Mouse (Mus musculus): Measurements from ENCODE around the gene Polrmt.
"Not testable (repeated sequence)": the region's sequence is repeated elsewhere in the genome, so short reads cannot be mapped to it uniquely, and the experiment has no call there.

The Polrmt gene

DNA sequence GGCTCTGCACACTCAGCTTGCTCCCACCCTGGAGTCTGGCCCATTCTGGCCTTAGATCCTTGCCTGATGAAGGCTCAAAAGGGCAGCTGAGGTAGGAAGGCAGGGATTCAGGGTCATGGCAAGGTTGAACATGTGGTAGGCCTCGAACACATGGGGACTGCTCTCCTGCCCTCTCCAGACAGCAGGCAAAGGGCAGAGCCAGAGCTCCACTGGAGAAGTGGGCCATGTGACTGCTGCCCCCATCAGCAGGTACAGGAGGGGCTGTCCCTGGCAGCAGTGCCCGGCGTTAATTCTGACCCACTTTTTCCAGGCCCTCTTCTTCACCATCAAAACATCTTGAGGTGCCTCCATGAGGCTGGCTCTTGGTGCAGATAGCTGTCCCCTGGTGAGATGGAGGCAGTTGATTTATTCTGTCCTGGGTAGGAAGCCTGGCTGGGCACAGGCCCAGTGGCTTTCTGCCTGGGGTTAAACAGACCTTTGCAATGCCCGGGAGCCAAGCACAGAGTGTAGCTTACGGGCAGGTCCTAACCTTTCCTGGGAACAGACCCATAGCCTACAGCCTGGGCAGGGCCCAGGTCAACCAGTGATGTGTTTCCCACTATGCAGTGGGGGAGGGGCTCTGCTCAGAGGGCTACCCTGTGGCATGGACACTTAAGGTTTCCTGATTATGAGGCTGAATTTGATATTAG is 39.8 kb downstream of the Polrmt start:
- DNase-seq, result peak in 1 of 2 experiments; percentile 65

DNA sequence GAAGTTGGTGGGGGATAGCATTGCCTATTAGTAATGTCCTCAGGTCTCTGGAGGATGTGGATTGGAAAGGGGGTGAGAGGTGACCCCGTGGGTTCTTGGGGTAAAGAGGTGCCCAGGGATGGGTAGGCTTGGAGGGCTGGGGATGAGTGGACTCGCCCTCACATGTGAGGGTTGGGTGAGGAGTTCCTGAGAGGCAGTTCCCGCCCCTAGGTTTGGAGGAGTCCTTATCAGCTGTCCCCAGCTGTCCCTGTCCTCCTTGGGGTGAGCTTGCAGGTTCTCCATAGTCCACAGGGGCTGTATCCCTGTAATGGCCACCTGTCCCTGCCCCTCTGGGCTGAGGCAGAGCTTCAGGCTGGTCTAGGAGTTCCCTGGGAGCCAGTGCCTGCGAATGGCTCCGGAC is 40.4 kb downstream of the Polrmt start:
- no peak for DNase-seq

DNA sequence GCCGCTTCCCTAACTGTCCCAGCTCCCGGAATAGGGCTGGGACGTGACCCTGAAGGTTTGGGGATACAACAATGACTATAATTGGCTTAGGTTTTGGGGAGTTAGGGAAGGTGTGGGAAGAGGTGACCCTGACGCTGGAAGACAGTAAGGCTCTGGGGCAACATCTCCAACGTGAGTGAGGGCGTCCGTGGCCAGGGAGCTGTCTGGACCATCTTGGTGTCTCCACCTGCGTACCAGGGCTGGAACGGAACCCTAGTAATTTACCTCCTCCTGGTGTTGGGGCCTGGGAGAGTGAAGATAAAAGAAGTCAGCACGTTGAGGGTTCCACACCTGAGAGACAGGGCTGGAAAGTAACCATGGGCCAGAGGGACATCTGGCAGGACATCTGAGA is 41.4 kb downstream of the Polrmt start:
- DNase-seq, result no peak

DNA sequence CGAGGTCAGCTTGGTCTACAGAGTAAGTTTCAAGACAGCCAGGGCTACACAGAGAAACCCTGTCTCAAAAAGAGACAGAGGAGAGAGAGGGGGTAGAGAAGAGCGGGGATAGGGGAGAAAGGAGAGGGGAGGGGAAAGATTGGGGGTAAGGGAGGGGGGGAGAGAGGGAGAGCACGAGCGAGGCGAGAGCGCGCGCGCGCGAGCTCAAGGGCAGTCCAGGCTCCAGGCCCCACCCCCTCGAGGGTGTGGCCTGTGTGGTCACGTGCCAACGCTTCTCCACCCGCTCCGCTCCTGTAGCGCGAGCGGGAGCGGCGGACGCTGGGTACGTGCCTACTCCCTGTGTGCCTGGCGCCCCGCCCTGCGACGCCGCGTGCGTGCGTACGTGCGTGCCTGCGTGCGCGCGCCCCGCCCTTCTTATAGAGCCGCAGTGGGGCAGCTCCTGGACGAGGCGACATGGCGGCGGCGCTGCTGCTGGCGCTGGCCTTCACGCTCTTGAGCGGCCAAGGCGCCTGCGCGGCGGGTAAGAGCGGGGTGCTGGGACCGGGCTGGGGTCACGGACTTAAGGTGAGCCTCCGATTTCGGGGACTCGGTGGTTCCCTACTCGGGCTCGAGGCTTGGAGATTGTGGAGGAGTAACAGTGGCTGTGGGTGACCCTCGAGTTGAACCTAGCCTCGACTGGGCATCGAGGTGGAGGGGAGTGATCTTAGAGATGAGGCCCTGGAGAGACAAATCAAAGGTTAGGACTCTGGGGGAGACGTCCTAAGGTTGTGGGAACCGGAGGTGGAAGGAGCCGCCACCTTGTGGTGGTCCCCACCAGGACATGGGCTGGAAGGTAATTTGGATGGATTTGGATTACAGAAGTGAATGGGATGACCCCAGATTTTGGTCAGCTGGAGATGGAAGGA is 42.1 kb downstream of the Polrmt start, which contains the start of gene Bsg:
Gene Bsg (plus strand): TSS at position 427 of the 905 bp plus-strand sequence.
- peak; percentile 100 for DNase-seq

DNA sequence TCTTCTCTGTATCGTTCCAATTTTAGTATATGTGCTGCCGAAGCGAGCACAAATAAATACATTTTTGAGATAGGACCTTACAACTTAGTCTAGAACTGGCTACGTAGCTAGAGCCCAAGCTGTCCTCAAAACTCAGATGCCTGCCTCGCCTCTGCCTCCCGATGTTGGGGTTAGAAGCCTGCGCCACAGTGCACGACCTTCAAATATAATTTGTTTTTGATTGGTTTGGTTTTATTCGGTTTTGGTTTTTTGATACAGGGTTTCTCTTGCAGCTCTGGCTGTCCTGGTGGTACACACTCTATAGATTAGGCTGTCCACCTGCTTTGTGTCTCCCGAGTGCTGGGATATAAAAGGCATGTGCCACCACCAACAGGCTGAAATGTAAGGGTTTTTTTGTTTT is 42.8 kb downstream of the Polrmt start:
- no peak for DNase-seq

DNA sequence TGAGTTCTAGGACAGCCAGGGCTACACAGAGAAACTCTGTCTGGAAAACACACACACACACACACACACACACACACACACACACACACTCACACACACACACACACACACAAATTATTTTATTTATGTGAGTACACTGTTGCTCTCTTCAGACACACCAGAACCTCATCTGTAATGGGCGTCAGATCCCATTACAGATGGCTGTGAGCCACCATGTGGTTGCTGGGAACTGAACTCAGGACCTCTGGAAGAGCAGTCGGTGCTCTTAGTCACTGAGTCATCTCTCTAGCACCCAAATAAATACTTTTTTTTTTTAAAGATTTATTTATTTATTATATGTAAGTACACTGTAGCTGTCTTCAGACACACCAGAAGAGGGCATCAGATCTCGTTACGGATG is 43.4 kb downstream of the Polrmt start:
- not testable (repeated sequence) for DNase-seq

DNA sequence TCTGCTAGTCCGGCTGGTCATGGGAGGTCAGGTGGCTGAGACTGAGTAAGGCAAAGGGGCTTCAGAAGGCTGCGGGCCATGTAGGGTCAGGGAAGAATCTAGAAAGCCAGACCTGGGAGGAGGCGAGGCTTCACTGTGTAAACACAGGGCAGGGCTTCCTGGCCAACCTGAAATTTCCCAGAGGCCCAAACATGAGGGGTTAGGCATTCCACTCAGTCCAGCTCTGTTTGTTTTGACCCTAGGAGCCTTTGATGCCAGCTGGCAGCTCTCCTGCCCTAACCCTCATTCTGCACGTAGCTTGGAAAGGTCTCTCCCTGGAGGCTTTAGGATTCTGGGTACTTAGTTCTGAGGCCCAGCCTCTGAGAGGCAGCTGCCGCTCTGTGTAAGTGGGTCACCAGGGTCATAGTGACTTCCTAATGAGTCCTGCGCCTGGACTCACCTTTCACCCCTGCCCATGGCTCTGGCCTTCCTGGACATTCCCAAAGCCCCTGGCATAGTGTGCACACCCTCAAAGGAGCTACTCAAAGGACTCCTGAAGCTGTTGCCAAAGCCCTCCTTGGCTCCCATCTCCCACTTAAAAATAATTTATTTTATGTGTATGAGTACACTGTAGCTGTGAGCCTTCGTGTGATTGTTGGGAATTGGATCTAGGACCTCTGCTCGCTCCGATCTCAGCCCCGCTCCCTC is 44.8 kb downstream of the Polrmt start:
- no peak for DNase-seq

DNA sequence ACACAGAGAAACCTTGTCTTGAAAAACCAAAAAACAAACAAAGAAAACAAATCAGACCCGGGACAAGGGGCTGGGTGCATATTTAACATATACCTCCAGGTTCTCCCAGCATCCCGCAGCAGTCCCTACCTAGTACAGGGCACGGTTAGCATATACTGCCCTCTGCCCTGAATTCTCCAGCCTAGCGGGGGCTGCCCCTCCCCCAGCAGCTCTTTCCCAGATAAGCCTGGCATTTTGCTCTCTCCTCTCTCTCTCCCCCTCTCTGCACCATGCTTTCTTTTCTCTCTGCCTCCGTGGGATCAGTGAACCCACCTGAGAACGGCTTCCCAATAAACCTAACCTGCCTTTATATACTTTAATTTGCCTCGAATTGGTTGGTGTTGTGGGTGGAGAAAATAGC is 45.7 kb downstream of the Polrmt start:
- no peak for DNase-seq

DNA sequence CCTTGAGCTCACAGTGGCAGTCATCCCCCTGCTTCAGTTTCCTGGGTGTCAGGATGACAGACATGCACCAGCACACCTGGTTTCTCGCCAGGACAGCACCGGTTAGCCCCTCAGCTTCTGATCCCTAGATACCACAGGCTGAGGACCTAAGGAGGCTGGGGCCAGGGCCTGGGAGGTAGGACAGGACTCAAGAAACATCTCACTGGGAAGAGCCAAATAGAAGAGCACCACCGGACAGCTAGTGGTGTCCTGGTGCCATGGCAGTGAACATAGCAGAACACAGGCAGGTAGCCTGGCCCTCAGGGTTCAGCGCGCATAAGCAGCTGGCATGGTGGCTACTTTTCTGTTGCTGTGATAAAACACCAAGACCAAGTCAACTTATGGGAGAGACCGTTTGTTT is 47.9 kb downstream of the Polrmt start:
- DNase-seq, result no peak

DNA sequence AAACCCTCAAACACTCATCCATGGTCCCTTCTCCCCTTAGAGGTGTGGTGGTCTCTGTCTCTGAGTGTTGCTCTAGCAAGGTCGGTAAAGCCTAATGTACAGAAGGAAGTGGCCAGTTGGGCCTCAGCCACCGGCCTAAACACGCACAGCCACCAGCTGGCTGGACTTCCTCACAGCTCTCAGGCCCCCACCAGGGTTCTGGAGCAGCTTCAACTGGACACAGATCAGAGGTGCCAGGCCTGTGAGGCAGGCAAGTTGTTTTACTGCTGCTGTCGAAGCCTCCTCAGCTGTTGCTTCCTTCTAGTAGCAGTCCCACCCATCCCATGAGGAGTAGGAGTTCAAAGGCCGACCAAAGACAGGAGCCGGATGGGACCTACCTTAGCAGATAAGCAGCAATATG is 48.5 kb downstream of the Polrmt start:
- DNase-seq, result peak; percentile 94

DNA sequence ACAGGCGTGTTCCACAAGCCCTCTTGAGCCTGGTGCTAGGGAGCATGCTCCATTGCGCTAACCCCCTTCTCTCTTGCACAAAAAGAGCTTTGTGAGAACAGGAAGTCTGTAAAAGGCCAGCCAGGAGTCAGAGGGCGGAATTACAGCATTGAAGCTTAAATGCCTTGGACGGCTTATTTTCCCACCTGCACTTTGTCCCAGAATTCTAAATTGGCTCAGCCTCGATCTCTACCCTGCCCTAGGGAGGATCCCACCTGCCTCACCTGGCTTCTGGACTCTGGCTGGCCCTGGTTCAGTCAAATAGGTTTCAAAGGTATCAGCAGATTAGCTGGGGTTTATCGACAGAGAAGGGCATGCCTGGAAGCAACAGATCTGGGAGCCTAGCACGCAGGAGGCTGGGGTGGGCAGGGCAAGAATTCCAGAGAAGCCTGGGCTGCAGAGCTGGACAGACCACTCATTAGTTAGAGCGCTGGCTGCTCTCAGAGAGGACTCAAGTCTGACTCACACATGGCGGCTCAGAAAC is 50.2 kb downstream of the Polrmt start:
- DNase-seq, result peak in 1 of 2 experiments; percentile 46

DNA sequence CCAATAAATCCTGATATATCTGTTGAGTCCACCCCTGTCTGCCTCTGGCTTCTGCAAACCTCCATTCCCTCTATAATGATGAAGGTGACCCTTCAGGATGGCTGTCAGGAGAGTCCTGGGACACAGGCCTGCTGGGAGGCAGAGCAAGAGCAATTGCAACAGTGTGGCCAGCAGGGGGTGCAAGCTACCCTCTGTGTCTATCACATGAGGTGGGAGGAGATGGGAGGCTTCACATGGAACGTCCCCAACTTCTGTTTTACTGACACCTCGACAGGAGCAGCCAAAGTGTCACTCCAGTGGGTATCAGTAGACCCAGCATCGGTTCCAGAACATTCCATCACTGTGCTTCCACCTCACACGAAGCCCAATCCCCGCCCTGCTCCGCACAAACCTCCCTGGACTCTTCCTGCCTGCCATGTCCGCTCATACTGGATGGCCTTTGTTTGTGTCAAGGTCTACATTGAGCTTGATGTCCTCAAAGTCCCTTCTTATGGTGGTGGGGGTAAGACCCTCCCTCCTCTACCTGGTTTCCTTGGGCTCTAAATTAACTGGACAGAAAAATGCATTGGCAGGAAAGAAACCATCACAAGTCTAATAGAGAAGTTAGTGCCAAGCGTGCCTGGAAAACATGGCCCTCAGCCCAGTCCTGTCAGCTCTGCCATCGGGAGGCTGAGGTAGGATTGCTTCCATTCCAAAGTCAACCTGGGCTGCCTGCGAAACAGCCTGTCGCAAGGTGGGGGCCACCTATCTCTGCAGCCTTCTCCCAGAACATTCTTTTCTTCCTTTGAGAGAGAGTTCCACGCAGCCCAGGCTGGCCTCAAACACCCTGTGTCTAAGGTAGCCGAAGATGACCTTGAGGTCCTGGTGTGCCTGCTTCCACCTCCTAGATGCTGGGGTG is 50.9 kb downstream of the Polrmt start:
- peak; percentile 88 to 93 for DNase-seq

DNA sequence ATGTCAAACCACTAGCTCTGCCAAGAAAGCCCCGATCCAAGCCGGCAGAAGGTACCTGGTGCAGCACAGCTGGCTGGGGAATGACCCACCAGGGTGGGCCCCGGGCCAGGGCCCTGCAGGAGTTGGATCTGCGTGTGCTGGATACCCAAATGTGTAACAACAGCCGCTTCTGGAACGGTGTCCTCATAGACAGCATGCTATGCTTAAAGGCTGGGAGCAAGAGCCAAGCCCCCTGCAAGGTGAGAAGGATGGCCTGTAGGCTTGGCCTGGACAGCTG is 52.1 kb downstream of the Polrmt start:
- peak; percentile 70 to 71 for DNase-seq

DNA sequence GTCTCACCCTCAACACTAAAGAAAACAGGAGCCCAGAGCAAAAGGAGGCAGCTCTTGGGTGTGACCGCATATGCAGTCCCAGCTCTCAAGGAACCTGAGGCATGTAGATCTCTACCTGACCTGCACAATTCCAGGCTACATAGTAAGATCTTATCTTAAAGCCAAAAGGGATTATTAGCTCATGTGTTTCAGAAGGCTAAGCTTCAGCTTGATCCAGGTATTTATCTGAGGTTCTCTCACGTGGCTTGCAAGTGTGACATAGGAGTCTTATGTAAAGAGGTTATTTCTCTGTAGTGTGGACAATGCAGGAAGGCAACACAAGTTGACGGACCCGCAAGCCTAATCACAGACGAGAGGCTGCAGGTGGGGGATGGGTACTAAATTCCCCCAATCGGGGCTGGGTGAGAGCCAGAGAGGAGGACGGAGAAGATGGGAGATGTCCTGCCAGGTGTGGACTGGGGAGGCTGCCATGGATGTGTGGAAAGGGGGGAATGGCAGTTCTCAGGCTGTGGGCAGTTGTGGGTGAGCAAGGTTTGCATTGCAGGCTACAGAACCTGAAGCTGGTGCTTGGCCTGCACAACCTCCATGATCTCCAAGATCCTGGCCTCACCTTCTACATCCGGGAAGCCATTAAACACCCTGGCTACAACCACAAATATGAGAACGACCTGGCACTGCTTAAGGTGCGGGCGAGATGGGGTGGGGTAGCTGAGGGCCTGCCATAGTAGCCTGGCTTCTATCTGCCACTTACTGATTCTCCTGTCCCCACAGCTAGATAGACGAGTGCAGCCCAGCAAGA is 52.6 kb downstream of the Polrmt start:
- DNase-seq, result peak; percentile 41 to 67

DNA sequence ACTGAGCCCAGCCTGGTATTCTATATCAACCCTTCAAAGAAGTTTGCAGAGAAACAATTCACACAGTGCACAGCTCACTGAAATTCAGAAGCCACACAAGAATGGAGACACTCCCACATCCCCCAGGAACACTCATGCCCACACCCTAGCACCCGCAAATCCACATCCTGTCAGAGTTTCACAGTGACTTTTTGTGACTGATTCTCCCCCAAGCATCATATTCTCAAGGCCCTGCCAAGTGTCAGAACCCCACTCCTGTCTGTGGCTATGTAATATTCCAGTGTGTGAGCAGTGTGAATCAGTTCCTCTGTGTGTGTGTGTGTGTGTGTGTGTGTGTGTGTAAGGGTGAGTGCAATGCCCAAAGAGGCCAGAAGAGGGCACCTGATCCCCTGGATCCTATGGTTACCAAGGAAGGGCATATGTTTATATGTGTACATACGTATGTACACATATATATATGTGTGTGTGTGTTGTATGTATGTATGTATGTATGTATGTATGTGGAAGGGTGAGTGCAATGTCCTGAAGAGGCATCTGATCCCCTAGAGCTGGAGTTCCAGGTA is 54.3 kb downstream of the Polrmt start:
- DNase-seq, result peak in 1 of 2 experiments; percentile 65

DNA sequence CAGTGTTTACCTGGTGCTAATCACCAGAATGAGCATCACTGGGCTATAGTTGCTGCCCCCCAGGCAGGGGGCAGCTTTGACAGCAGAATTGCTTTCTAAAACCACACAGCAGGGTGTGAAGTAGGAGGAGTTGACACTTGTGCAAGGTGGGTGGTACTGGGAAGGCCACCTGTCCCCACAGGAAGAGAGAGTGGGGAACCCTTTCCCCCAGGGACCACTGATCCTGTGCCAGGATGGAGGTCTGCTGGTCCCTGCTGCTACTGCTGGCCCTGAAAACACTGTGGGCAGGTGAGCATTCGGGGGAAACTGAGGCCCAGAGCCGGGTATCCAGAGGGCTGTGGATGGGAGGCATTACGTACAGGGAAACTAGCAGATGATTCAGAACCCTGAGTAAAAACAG is 57.2 kb downstream of the Polrmt start:
- DNase-seq, result peak in 1 of 2 experiments; percentile 34

DNA sequence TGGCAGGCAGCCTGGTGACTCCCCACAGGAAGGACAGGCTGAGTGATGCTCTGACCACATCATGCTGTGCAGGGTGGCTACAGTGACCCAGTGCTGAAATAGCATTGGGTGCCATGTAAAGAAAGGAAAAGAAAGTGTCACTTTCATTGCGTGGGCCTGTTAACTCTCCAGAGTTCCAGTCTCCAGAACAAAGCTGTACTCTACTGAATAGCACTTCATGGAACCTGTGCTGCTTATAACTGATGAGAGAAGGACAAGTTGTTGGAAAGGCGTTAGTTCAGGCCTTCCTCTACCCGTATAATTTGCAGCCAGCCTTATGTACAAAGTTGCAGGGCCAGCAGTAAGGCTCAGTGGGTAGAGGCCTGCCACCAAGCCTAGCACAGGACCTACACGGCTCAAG is 57.7 kb downstream of the Polrmt start, which contains the start of gene Gzmm:
Gene Gzmm (plus strand): TSS at position 301 of the 400 bp plus-strand sequence.
- DNase-seq, result no peak

DNA sequence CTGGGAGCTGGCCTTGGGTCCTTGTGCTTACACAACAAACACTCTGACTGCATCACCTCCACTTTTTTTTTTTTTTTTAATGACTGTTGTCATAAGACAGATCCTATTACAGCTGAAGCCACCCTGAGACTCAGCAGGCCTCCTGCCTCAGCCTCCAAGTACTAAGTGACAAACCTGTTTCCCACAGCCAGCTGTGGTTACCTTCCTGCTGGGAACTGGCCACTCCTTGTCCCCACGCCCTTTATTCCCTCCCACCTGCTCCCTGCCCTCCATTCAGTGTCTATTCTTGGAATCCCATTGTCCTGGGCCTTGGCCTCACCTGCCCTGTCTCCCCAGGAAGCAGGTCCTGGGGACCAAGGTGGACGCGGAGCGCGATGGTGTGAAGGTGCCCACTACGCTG is 58.9 kb downstream of the Polrmt start:
- DNase-seq, result no peak

DNA sequence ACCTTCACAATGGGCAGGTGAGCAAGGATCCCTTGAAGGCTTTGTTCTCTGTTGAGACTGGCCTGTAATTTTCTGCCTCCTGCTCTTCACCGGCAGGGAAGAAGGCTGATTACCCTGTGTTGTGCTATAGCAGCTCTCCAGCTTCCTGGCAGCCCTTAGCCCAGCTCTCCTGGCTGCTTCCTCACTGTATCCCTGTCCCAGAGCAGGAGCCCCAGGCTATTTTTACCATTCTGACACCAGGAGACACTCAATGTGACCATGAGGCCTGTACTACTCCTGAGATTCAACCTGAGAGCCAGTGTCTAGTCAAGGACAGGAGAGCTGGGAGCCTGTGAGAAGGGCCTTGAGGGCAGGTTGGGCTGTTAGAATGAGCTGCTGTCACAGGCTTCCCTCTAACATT is 59.7 kb downstream of the Polrmt start:
- no peak for DNase-seq

DNA sequence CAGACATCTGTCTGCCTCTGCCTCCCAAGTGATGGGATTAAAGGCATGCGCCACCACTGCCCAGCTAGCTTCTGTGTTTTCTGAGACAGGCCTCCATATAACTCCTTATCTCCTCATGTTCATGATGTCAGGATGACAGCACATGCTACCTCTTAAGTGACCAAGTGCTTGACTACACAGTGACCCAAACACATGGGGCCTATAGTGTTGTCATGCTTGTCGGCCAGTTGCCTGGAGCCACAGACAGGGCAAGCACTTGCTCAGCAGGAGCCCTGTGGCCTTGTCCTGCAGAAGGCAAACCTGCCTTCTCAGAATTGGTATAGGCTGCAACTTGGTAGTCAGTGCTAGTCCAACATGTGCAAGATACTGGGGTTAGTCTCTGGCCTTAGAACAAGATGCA is 60.2 kb downstream of the Polrmt start:
- DNase-seq, result no peak
